Mouse (Mus musculus): ENCODE data around the gene Phex.

The Phex gene

DNA sequence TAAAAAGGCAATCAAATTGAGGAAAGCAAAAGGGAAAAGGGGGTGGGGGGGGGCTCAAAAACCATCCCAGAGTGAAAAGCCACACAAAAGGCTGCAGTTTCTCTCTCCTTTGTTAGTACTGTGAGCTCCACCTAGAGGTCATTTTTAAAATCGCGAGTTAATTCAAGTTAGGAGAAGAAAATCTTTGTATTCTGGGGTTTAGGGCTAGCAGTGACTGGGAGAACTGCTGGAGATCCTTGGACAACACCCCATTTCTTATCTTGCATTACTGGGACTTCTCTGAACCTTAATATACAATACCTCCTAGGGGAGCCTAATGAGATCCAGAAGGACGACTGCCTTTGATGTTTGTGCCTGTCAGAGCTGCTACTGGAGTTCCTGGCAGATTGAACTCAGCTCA lies 107.7 kb downstream of the Phex start:
- peak; percentile 49 for DNase-seq (ENCODE audit: low read depth, low spot score)

DNA sequence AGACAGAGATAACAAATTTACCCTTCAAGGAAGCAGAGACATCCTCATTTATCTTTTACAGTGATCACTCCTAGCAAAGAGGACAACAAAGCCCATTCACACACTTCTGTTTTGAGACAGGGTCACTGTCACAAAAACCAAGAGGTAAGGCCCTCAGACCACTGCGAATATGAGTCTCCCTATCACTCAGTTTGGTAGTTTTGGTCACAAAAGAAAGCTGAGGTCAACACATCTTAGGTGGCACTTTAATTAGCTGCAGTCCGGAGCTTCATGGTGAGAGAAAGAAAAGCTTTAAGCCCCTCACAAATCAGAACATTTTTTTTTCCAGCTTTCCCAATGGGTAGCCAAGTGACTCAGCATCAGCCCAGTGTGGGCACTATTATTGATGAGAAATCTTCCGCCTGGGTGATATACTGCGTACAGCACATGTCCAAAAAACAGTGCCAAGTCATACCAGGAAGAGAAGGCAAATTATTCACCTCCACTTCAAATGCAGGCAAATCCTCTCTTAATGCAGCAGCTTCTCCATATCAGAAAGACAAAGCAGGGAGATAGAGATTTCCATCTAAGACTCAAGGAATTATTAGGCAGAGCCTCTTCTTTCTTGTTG lies 108.2 kb downstream of the Phex start:
- DNase-seq (ENCODE audit: low read depth, low spot score): no peak

DNA sequence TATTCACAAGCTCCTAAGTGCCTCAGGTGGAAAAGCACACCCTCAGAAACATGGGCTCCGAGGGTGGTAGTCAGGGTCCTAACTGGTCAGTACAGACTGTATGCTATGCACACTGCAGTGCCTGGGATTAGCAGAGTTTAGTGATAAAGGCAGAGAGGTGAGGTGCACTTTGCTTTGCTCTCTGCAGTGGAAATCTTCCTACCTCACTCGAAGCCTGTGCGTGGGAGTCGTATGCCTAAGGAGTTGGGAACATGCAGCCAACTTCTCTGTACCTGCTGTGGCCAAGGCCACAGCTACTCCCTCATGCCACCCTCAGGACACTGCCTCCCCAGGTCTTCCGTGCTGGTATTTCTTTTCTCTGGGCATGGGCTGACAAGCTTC lies 109.3 kb downstream of the Phex start:
- no peak for DNase-seq (ENCODE audit: low read depth, low spot score)

DNA sequence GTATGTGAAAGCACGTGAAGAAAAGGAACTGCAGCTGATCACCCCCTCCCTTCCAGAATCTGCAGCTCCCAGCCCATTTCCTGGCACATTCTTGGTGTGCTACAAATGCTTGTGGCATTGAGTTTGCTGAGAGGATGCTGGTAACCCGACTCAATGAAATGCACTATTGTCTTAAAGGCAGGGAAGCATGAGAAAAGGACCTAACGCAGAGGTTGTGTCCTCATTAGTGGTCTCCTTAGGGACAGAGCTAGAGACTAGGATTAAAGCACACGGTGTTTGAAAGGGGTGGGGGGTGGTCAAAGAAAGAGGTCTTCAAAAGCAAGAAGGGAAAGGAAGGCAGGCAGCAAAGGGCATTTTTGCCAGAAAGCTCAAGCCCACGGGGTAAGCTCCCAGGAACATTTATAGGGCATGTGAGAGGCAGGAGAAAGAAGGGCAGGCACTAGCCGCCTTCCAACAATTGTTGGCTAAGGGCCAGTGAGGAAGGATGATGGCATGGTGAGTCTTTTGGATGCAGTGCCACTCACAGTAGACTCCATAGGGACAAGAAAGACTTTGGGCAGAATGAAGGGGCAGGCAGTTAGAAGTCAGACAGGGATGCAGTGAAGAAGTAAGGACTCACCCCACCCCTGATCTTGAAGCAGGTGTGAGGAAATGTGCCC lies 109.8 kb downstream of the Phex start:
- DNase-seq (ENCODE audit: low read depth, low spot score): no peak

DNA sequence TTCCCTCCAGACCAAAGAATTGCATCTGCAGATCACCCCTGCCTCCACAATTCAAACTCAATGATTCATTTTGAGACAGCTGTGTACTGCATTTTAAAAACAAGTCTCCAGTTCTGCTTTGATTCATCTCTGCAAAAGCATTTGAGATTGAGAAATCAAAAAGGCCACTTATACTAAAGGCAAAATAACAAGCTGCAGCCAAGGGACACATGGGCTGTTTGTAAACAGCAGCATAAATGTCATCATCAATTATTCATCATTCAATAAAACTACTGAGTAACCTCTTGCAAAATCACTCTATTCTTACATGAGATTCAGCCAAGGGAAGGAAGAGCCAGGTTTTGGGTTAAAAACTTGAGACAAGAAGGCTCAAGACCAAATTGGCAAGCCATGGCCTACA lies 122.7 kb downstream of the Phex start:
- DNase-seq (ENCODE audit: low read depth, low spot score): no peak

DNA sequence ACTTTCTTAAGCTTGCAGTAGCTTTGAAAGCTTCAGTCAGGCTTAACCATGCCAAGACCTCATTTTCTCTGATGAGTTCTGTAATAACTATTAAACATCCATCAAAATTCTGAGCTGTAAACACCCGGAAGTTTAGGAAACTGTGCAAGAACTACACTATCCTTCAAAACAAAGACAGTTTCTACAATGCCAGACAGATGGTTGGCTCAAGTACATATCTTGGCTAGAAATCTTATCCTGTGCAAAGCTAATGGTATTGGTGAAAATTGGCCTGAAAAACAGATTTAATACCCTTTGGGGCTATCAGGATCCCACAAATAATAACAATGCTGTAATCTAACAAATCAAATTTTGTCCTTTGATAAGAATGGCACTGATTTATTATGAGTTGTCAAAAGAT lies 138.5 kb downstream of the Phex start:
- no peak for DNase-seq (ENCODE audit: low read depth, low spot score)

DNA sequence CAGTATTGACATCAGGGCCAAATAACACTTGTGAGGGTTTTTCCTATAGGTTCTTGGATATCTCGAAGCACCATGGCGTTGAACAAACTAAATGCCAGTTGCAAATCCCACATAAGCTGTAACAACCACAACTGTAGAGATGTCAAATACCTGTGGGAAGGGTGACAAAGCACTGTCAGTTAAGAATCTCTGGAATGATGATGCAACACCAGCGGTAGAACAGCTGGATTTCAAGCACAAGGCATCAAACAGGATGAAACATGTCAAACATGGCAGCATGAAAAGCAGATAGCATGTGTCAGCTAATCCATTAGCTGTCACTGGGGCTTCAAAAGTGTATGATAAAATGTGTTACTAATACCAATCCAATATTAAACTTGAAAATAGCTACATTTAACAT lies 141.8 kb downstream of the Phex start:
- DNase-seq (ENCODE audit: low read depth, low spot score): no peak

DNA sequence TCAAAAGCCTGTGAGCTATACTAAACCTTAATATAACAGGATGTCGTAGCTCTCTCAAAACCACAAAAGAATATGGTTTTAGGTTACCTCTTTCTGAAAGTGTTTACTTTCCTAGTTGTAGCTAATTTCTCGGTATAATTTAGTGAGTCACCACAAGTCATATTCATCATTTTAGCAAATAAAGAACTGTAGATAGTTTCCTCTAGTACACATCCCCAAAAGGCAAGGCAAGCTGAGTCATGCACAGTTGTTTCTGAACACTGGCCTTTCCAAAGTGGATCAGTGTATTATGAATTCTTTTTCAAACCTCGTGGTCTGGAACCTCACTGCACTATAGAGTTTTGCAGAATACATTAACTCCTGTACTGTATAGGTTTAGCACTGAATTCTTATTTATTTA lies 143.5 kb downstream of the Phex start:
- DNase-seq (ENCODE audit: low read depth, low spot score): no peak

DNA sequence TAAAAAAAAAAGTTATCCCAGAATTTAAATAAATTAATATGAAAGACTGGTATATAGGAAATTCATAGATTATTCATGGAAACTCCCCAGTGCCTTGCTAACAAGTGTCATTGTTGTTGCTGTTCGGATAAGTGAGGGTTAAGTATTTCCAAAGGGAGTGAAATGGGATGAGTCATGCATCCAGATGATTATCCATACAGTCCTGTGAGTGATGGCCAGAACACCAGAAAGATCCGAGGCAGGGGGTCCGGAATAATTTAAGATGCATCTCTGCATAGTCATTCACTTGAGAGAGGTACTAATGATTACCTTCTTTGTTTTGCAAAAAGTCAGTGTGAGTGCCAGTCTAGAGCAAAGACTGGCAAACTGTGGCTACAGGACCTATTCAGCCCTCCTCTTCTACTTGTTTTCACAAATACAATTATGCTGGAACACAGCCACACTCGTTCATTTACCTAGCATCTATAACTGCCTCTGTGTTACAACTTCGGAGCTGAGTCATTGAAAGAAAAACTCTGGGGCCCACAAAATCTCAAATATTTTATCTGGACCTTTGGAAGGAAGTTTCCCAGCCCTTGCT lies 145.3 kb downstream of the Phex start:
- no peak for DNase-seq (ENCODE audit: low read depth, low spot score)

DNA sequence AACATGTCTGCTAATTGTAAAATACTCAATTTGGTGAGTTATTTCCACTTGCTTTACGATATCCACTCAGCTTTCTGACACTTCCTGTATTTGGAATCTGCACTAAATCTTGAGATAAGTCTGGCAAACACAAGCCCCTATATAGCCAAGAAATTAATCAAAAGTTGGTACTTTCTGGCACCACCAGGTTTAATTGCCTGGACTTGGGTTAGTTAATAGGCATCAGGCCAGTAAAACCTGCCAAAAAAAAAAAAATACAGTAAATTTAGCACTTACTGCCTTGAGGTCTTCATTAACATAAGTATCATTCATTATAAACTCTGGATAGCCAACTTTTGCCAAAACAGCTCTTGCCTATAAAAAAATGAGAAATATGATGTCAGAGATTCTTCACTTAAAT lies 147.0 kb downstream of the Phex start:
- no peak for DNase-seq (ENCODE audit: low read depth, low spot score)

DNA sequence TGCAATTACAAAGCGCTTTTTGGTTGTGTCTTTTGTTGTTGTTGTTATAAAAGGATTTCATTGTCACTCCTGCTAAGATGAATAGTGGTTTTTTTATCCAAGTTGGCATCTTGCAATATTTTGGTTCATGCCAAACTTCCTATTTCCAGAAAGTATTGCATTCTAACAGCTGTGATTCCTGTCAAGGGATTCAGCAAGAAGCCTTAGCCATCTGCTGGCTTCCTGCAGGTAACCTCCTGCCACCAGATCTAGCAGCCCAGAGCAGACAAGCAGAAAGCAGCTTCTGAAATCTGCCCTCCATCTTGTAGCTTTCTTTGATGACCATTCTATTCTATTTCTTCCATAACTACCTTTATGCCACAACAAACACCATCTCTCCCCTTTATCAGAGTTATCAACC lies 212.4 kb downstream of the Phex start:
- no peak for DNase-seq (ENCODE audit: low read depth, low spot score)

DNA sequence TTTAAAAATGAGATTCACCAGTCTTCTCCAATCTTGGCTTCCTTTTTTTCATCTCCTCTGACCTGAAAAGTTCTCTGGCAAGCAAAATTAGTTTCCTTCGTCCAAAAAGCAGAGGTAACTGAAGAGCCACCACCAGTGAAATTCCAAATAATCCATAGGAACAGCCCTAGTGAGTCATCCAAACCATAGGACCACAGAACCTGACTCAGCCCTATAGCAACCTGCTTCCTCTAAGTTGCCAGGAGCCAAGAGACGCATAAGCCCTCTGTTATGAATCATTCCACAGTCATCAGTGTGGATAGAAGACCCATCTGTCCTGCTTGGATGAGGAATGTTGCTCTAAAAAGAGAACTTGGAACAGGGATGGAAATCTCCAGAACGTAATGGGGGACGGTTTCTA lies 230.9 kb downstream of the Phex start:
- no peak for DNase-seq (ENCODE audit: low read depth, low spot score)

DNA sequence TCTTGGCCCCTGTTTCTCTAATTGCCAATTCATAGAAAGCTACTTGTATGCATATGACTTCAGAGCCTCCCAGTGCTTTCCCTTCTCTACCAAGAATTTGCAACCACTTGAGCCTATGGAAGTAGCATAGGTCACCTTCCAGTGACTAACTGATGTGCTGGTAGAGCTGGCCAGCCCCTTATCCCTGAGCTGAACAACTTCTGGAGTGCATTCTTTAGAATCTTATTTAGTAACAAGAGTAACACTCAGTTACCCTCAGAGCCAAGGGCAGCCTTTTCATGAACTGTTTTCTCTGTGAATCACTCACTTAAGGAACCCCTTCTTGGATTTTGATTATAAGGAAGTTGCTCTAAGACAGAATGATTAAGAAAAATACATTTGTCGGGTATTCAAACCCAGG lies 234.3 kb downstream of the Phex start:
- no peak for DNase-seq (ENCODE audit: low read depth, low spot score)

DNA sequence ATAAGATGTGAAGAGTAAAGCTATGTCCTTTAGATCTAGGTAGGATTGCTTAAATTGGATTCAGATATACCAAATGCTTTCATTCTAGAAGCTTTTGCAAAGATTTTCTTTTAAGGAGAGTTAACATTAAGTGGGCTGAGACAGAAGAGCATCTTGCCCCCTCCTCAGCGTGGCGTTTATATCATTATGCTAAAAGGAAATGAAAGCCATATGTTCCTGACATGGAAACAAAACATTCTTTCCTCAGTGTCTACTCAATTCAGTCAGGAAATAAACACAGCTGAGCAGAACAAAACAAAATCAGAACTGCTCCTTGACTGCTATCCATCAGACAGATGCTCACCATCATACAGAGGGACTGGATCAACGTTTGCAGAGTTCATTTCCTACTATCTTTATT lies 251.0 kb downstream of the Phex start:
- no peak for DNase-seq (ENCODE audit: low read depth, low spot score)

DNA sequence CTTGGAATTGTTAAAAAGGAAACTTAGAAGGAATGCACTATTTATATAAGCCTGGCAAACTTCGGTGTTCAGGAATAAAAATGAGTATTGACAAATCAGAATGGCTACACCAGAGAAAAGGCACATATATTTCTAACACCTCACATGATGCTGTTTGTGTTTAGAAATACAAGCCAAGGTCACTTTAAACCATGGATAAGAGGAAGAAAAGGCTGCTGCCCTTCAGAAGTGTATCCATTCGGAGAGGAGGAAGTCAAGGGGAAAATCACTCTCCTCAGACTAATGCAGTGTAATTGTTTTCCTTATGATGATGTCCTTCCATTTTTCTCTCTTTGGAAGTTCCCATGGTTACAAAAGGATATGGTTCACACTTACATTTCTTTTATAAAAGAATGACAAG lies 251.7 kb downstream of the Phex start:
- DNase-seq (ENCODE audit: low read depth, low spot score): no peak

DNA sequence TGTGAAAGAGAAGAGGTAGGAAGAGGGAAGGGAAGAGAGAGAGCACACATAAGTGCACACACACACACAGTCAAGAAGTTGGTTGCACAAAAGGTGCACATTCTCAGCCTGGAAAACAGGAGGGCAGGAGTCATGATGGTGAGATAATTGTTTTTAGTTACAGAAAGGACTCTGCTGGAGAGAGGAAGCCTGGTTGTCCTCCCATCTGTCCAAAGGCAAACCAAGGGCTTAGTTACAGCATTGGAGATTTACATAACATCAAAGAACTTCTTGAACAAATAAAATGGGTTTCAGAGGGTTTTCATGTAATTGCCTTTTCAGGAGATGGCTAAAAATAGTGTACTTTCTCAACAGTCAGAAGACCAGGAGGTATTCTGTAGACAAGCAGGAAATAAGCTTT lies 270.4 kb downstream of the Phex start:
- no peak for DNase-seq (ENCODE audit: low read depth, low spot score)

DNA sequence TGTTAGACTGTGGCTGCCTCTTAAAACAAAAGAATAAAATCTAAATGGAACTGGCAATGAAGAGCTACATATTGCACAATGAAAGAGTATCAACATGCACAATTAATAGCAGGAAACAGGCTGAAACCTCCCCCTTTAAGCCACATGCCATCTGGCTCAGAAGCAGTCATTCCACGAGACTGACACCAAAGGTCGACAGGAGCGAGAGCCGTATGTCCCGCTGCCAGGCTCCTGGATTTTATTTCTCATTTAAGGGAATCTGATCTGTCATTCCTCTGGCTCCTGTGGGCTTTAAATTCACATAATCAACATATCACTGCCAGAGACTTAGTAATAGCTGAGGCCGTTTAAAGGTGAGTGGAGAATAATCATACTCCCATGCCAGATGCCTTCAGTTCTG lies 275.5 kb downstream of the Phex start:
- no peak for DNase-seq (ENCODE audit: low read depth, low spot score)
